Mouse (Mus musculus): ENCODE data around the gene 1500009L16Rik.

Gene 1500009L16Rik

GRCm38 (mm10) chr10:83722579-83723031 lies at the start of gene 1500009L16Rik:
Gene 1500009L16Rik, plus strand, starts transcription at chr10:83722865.
- DNase-seq (ENCODE audit: low spot score) = no peak

- DNase-seq (ENCODE audit: low spot score) = no peak
Observed at GRCm38 (mm10) chr10:83681334-83681733, 41.3 kb upstream of the 1500009L16Rik start.

GRCm38 (mm10) chr10:83688215-83688614 lies 34.5 kb upstream of the 1500009L16Rik start:
- DNase-seq (ENCODE audit: low spot score) = no peak

GRCm38 (mm10) chr10:83692175-83692895 lies 30.3 kb upstream of the 1500009L16Rik start:
- no peak for DNase-seq (ENCODE audit: low spot score)

GRCm38 (mm10) chr10:83696226-83696625 lies 26.4 kb upstream of the 1500009L16Rik start:
- no peak for DNase-seq (ENCODE audit: low spot score)

- no peak for DNase-seq (ENCODE audit: low spot score)
Observed at GRCm38 (mm10) chr10:83706628-83707027, 16.0 kb upstream of the 1500009L16Rik start.

- DNase-seq (ENCODE audit: low spot score) = no peak
Observed at GRCm38 (mm10) chr10:83709920-83710319, 12.7 kb upstream of the 1500009L16Rik start.

- no peak for DNase-seq (ENCODE audit: low spot score)
Observed at GRCm38 (mm10) chr10:83711769-83712168, 10.9 kb upstream of the 1500009L16Rik start.

GRCm38 (mm10) chr10:83718855-83719474 lies 3.7 kb upstream of the 1500009L16Rik start:
- DNase-seq (ENCODE audit: low spot score) = no peak

- no peak for DNase-seq (ENCODE audit: low spot score)
Observed at GRCm38 (mm10) chr10:83723055-83723454, 390 bp downstream of the 1500009L16Rik start.

GRCm38 (mm10) chr10:83724351-83725059 lies 1.8 kb downstream of the 1500009L16Rik start:
- peak; percentile 17 for DNase-seq (ENCODE audit: low spot score)

GRCm38 (mm10) chr10:83726164-83726563 lies 3.5 kb downstream of the 1500009L16Rik start:
- DNase-seq (ENCODE audit: low spot score) = no peak

- DNase-seq (ENCODE audit: low spot score) = no peak
Observed at GRCm38 (mm10) chr10:83727846-83728245, 5.2 kb downstream of the 1500009L16Rik start.

- DNase-seq (ENCODE audit: low spot score) = no peak
Observed at GRCm38 (mm10) chr10:83728529-83728928, 5.9 kb downstream of the 1500009L16Rik start.

- no peak for DNase-seq (ENCODE audit: low spot score)
Observed at GRCm38 (mm10) chr10:83729076-83729475, 6.4 kb downstream of the 1500009L16Rik start.

- peak; percentile 46 for DNase-seq (ENCODE audit: low spot score)
Observed at GRCm38 (mm10) chr10:83729492-83729891, 6.8 kb downstream of the 1500009L16Rik start.

- no peak for DNase-seq (ENCODE audit: low spot score)
Observed at GRCm38 (mm10) chr10:83733725-83734124, 11.1 kb downstream of the 1500009L16Rik start.

GRCm38 (mm10) chr10:83738996-83739655 lies 16.5 kb downstream of the 1500009L16Rik start:
- no peak for DNase-seq (ENCODE audit: low spot score)

- DNase-seq (ENCODE audit: low spot score) = no peak
Observed at GRCm38 (mm10) chr10:83744656-83745055, 22.0 kb downstream of the 1500009L16Rik start.

- DNase-seq (ENCODE audit: low spot score) = no peak
Observed at GRCm38 (mm10) chr10:83753056-83753455, 30.4 kb downstream of the 1500009L16Rik start.

- DNase-seq (ENCODE audit: low spot score) = no peak
Observed at GRCm38 (mm10) chr10:83757343-83757962, 34.8 kb downstream of the 1500009L16Rik start.

- DNase-seq (ENCODE audit: low spot score) = no peak
Observed at GRCm38 (mm10) chr10:83758732-83759131, 36.1 kb downstream of the 1500009L16Rik start.
